Mouse (Mus musculus): Measurements from ENCODE around the gene Gimap4.
A peak's percentile ranks its signal among the peaks of the same experiment; 100 is the strongest.

DNA sequence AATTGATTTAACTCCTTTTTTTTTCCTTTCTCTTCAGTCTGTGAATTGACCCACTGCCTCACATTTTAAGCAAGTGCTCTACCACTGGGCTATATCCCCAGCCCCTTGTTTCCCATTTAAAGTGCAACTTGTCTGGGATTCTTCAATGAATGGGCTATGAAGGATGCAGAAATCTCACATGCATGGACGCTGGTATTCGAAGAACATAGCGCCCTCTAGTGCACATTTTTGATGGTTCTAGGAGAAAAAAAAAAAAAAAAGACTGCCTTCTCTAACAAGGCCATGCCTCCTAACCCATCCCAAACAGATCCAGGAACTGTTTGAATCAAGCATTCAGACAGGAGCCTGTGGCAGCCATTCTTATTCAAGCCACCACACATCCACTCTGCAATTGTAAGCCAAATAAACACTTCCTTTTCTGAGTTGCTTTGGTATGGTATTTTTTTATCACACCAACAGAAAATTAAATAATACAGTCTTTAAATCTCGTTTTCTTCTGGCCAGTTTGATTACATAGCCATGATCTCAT, 41.5 kb upstream of the Gimap4 start:
- peak; percentile 18; the same call in 1 of the 2 replicates for TF ChIP-seq MAFK (IDR thresholded peaks at IDR 0.05; ENCODE audit: insufficient read depth, low read depth, low read length)
- TF ChIP-seq HCFC1 (IDR thresholded peaks at IDR 0.05; ENCODE audit: borderline replicate concordance, insufficient read depth, low read length): no peak
- TF ChIP-seq ZC3H11A (IDR thresholded peaks at IDR 0.05; ENCODE audit: borderline replicate concordance, low read depth, low read length): peak; percentile 27; the same call in 1 of the 2 replicates
- TF ChIP-seq ZNF384 (IDR thresholded peaks at IDR 0.05; ENCODE audit: low read depth, low read length): peak; percentile 100

Measured in ES-E14 (cell line).